Mouse (Mus musculus) limb, embryonic 15.5 days (tissue): Measurements from ENCODE around the gene Kcnk4. TPM values are rescaled to one million over a fixed set of nuclear protein-coding genes. Genes with fewer than 3 reads are reported as not detected.
"Not testable (repeated sequence)": the region's sequence is repeated elsewhere in the genome, so short reads cannot be mapped to it uniquely, and the experiment has no call there.

Experiments used
- ATAC-seq: fragments of 200-750 bp; cut with Nextera tagmentation; 2 replicates; pipeline ENCODE4 v1.8.0; 2017; ENCODE audit warnings: low read depth, moderate TSS enrichment; ENCODE audit not compliant: insufficient number of reproducible peaks, low FRiP score, low TSS enrichment
- H3K27ac ChIP-seq: fragments of 300-500 bp; sonication (generic); 2 replicates; pipeline ENCODE4 v1.5.1; 2015; ENCODE audit warnings: moderate library complexity, mild to moderate bottlenecking, inconsistent platforms
- H3K27me3 ChIP-seq: fragments of 300-500 bp; sonication (generic); 2 replicates; pipeline ENCODE4 v1.6.1; 2015; ENCODE audit warnings: inconsistent platforms
- H3K36me3 ChIP-seq: fragments of 300-500 bp; sonication (generic); 2 replicates; pipeline ENCODE4 v1.6.1; 2015; ENCODE audit warnings: inconsistent platforms
- H3K4me1 ChIP-seq: fragments of 300-500 bp; sonication (generic); 2 replicates; pipeline ENCODE4 v1.6.1; 2015; ENCODE audit warnings: inconsistent platforms
- H3K4me2 ChIP-seq: fragments of 300-500 bp; sonication (generic); 2 replicates; pipeline ENCODE4 v1.6.1; 2015; ENCODE audit warnings: mild to moderate bottlenecking, inconsistent platforms
- H3K4me3 ChIP-seq: fragments of 300-500 bp; sonication (generic); 2 replicates; pipeline ENCODE4 v1.5.1; 2015; ENCODE audit warnings: mild to moderate bottlenecking, inconsistent platforms
- H3K9ac ChIP-seq: fragments of 300-500 bp; sonication (generic); 2 replicates; pipeline ENCODE4 v1.6.1; 2015; ENCODE audit warnings: inconsistent platforms
- H3K9me3 ChIP-seq: fragments of 300-500 bp; sonication (generic); 2 replicates; pipeline ENCODE4 v1.6.1; 2016; ENCODE audit warnings: inconsistent platforms
- WGBS: fragments of 180-500 bp; shearing (Covaris S2); methylation state at CpG from one replicate; pipeline ENCODE4 v1.1.7; 2015; 5-methylcytosine and 5-hydroxymethylcytosine counted together
- polyA plus RNA-seq: library from polyadenylated mRNA; unstranded; fragments of >200 nt; fragmentation: Nextera tagmentation; extraction: Ambion mirVana; gene quantifications from 2 replicates; pipeline ENCODE4 v1.2.1, GENCODE M21; 2015

The Kcnk4 gene
- polyA plus RNA-seq, 1 experiment from 2014 or later: 1.7 TPM

GRCm38 (mm10) chr19:6918321-6918720 is 16.0 kb downstream of the Kcnk4 start:
- no peaks in the 10 kb centered on the region for H3K9me3 ChIP-seq
- peaks cover 9% of the 10 kb centered on the region for H3K27me3 ChIP-seq
- 85% methylated on average over 4 of the region's 4 CpGs for WGBS
- peaks cover 21% of the 10 kb centered on the region for H3K36me3 ChIP-seq
- no peak overlapping the region for H3K4me2 ChIP-seq
- H3K27ac ChIP-seq: no peak overlapping the region
- peaks cover 25% of the 10 kb centered on the region for H3K4me1 ChIP-seq
- no peak overlapping the region for H3K4me3 ChIP-seq
- no peak overlapping the region for H3K9ac ChIP-seq
- ATAC-seq: no peak

GRCm38 (mm10) chr19:6916496-6916895 is 17.8 kb downstream of the Kcnk4 start:
- H3K27me3 ChIP-seq: no peaks in the 10 kb centered on the region
- ATAC-seq: no peak
- WGBS: 62% methylated on average over 4 of the region's 4 CpGs
- peaks cover 21% of the 10 kb centered on the region for H3K4me1 ChIP-seq
- H3K4me2 ChIP-seq: no peak overlapping the region
- H3K9me3 ChIP-seq: no peaks in the 10 kb centered on the region
- no peak overlapping the region for H3K27ac ChIP-seq
- no peak overlapping the region for H3K9ac ChIP-seq
- H3K36me3 ChIP-seq: peaks cover 39% of the 10 kb centered on the region
- H3K4me3 ChIP-seq: no peak overlapping the region

GRCm38 (mm10) chr19:6915276-6915675 is 19.0 kb downstream of the Kcnk4 start:
- 81% methylated on average over 4 of the region's 4 CpGs for WGBS
- Histone ChIP-seq H3K4me2 (no peak overlapping the region), H3K4me1 (peaks cover 21% of the 10 kb centered on the region), H3K36me3 (peaks cover 44% of the 10 kb centered on the region), H3K9ac (no peak overlapping the region), H3K27ac (no peak overlapping the region), H3K4me3 (no peak overlapping the region), H3K9me3 (no peaks in the 10 kb centered on the region), H3K27me3 (no peaks in the 10 kb centered on the region)
- ATAC-seq: no peak

GRCm38 (mm10) chr19:6914540-6914939 is 19.8 kb downstream of the Kcnk4 start:
- H3K27ac ChIP-seq: no peak overlapping the region
- H3K9me3 ChIP-seq: no peaks in the 10 kb centered on the region
- no peaks in the 10 kb centered on the region for H3K27me3 ChIP-seq
- WGBS: 94% methylated on average over 9 of the region's 9 CpGs
- H3K4me3 ChIP-seq: no peak overlapping the region
- H3K4me2 ChIP-seq: no peak overlapping the region
- peaks cover 44% of the 10 kb centered on the region for H3K36me3 ChIP-seq
- peaks cover 16% of the 10 kb centered on the region for H3K4me1 ChIP-seq
- no peak overlapping the region for H3K9ac ChIP-seq
- no peak for ATAC-seq

- 86% methylated on average over 11 of the region's 11 CpGs for WGBS
- H3K9me3 ChIP-seq: no peaks in the 10 kb centered on the region
- H3K4me3 ChIP-seq: no peak overlapping the region
- no peak for ATAC-seq
- H3K9ac ChIP-seq: no peak overlapping the region
- no peaks in the 10 kb centered on the region for H3K27me3 ChIP-seq
- no peak overlapping the region for H3K4me2 ChIP-seq
- H3K27ac ChIP-seq: no peak overlapping the region
- H3K4me1 ChIP-seq: peaks cover 16% of the 10 kb centered on the region
- peaks cover 44% of the 10 kb centered on the region for H3K36me3 ChIP-seq
Measured at GRCm38 (mm10) chr19:6913991-6914390, 20.3 kb downstream of the Kcnk4 start.

- Histone ChIP-seq H3K4me1 (peaks cover 23% of the 10 kb centered on the region), H3K36me3 (peaks cover 36% of the 10 kb centered on the region), H3K9ac (no peak overlapping the region), H3K4me2 (no peak overlapping the region), H3K9me3 (no peaks in the 10 kb centered on the region), H3K27ac (no peak overlapping the region), H3K4me3 (no peak overlapping the region), H3K27me3 (no peaks in the 10 kb centered on the region)
- 85% methylated on average over 6 of the region's 6 CpGs for WGBS
- no peak for ATAC-seq
Measured at GRCm38 (mm10) chr19:6913036-6913435, 21.3 kb downstream of the Kcnk4 start.

GRCm38 (mm10) chr19:6912205-6912970 is 21.9 kb downstream of the Kcnk4 start:
- H3K27me3 ChIP-seq: no peaks in the 10 kb centered on the region
- H3K4me3 ChIP-seq: no peak overlapping the region
- H3K36me3 ChIP-seq: peaks cover 39% of the 10 kb centered on the region
- H3K9ac ChIP-seq: peak overlapping the region; percentile 8; the same call in 1 of the 2 replicates
- no peak overlapping the region for H3K4me2 ChIP-seq
- peaks cover 29% of the 10 kb centered on the region for H3K4me1 ChIP-seq
- no peak for ATAC-seq
- no peaks in the 10 kb centered on the region for H3K9me3 ChIP-seq
- H3K27ac ChIP-seq: no peak overlapping the region
- WGBS: 91% methylated on average over 15 of the region's 15 CpGs

GRCm38 (mm10) chr19:6911101-6912074 is 22.9 kb downstream of the Kcnk4 start:
- Histone ChIP-seq H3K4me1 (peaks cover 36% of the 10 kb centered on the region), H3K27me3 (no peaks in the 10 kb centered on the region), H3K4me2 (peak overlapping the region; percentile 19), H3K27ac (no peak overlapping the region), H3K9me3 (no peaks in the 10 kb centered on the region), H3K4me3 (peak overlapping the region; percentile 64), H3K9ac (peak overlapping the region; percentile 8; the same call in 1 of the 2 replicates), H3K36me3 (peaks cover 49% of the 10 kb centered on the region)
- WGBS: 83% methylated on average over 19 of the region's 19 CpGs
- ATAC-seq: no peak

- H3K4me1 ChIP-seq: peaks cover 38% of the 10 kb centered on the region
- WGBS: under 1% methylated on average over 30 of the region's 30 CpGs
- H3K9ac ChIP-seq: peak overlapping the region; percentile 60
- H3K4me3 ChIP-seq: peak overlapping the region; percentile 64
- not testable (repeated sequence) for H3K9me3 ChIP-seq, ATAC-seq, H3K27me3 ChIP-seq
- peaks cover 56% of the 10 kb centered on the region for H3K36me3 ChIP-seq
- H3K27ac ChIP-seq: peak overlapping the region; percentile 99
- peak overlapping the region; percentile 57 for H3K4me2 ChIP-seq
Measured at GRCm38 (mm10) chr19:6910306-6910705, 24.0 kb downstream of the Kcnk4 start.

GRCm38 (mm10) chr19:6909507-6910289 is 24.6 kb downstream of the Kcnk4 start, which contains the start of the genes Trmt112 and Prdx5:
TSS of gene Trmt112 (plus strand) at chr19:6909698.
TSS of gene Prdx5 (minus strand) at chr19:6910106.
- peak; percentile 92 for ATAC-seq
- WGBS: under 1% methylated on average over 64 of the region's 65 CpGs

GRCm38 (mm10) chr19:6909021-6909420 is 25.3 kb downstream of the Kcnk4 start:
- Histone ChIP-seq H3K4me3 (peak overlapping the region; percentile 64), H3K9ac (peak overlapping the region; percentile 60), H3K9me3 (no peaks in the 10 kb centered on the region), H3K36me3 (peaks cover 65% of the 10 kb centered on the region), H3K4me2 (peak overlapping the region; percentile 57), H3K27ac (peak overlapping the region; percentile 99), H3K27me3 (no peaks in the 10 kb centered on the region), H3K4me1 (peaks cover 37% of the 10 kb centered on the region)
- WGBS: 5% methylated on average over 11 of the region's 11 CpGs
- ATAC-seq: no peak

More at GRCm38 (mm10) chr19:6909507-6910289, 24.6 kb downstream of the Kcnk4 start, which contains the start of the genes Trmt112 and Prdx5:
- Histone ChIP-seq H3K9me3 (no peaks in the 10 kb centered on the region), H3K27ac (peak within 1 kb of the TSS; percentile 99), H3K36me3 (peaks cover 62% of the 10 kb centered on the region), H3K27me3 (no peaks in the 10 kb centered on the region), H3K4me3 (peak within 1 kb of the TSS; percentile 64), H3K9ac (peak within 1 kb of the TSS; percentile 60), H3K4me1 (peaks cover 38% of the 10 kb centered on the region), H3K4me2 (peak within 1 kb of the TSS; percentile 57)
